Mouse (Mus musculus) hindbrain, embryonic 12.5 days (tissue): ENCODE measurements around the gene Atg4a. TPM values are rescaled to one million over a fixed set of nuclear protein-coding genes. Genes with fewer than 3 reads are reported as not detected.

Experiments
- ATAC-seq: fragments of 200-750 bp; cut with Nextera tagmentation; 2 replicates; pipeline ENCODE4 v1.8.0; 2017; ENCODE audit warnings: moderate TSS enrichment; ENCODE audit not compliant: low FRiP score
- H3K27ac ChIP-seq: fragments of 300-500 bp; sonication (generic); 2 replicates; pipeline ENCODE4 v1.5.1; 2016; ENCODE audit warnings: mild to moderate bottlenecking
- H3K27me3 ChIP-seq: fragments of 300-500 bp; sonication (generic); 2 replicates; pipeline ENCODE4 v1.6.1; 2016; ENCODE audit warnings: mild to moderate bottlenecking
- H3K36me3 ChIP-seq: fragments of 300-500 bp; sonication (generic); 2 replicates; pipeline ENCODE4 v1.6.1; 2016; ENCODE audit warnings: mild to moderate bottlenecking
- H3K4me1 ChIP-seq: fragments of 300-500 bp; sonication (generic); 2 replicates; pipeline ENCODE4 v1.6.1; 2016
- H3K4me2 ChIP-seq: fragments of 300-500 bp; sonication (generic); replicated peaks from 2 replicates; pipeline ENCODE4 v1.6.1; 2016; ENCODE audit warnings: mild to moderate bottlenecking
- H3K4me3 ChIP-seq: fragments of 300-500 bp; sonication (generic); 2 replicates; pipeline ENCODE4 v1.5.1; 2016; ENCODE audit warnings: mild to moderate bottlenecking
- H3K9ac ChIP-seq: fragments of 300-500 bp; sonication (generic); 2 replicates; pipeline ENCODE4 v1.6.1; 2016; ENCODE audit warnings: mild to moderate bottlenecking, moderate library complexity
- H3K9me3 ChIP-seq: fragments of 300-500 bp; sonication (generic); replicated peaks from 2 replicates; pipeline ENCODE4 v1.6.1; 2016; ENCODE audit warnings: mild to moderate bottlenecking
- whole genome bisulfite sequencing: fragments of 180-500 bp; shearing (Covaris S2); methylation state at CpG from one replicate; pipeline ENCODE4 v1.1.7; 2016; 5-methylcytosine and 5-hydroxymethylcytosine counted together
- polyA plus RNA-seq: library from polyadenylated mRNA; unstranded; fragments of >200 nt; fragmentation: Nextera tagmentation; extraction: Ambion mirVana; gene quantifications from 2 replicates; pipeline ENCODE4 v1.2.1, GENCODE M21; 2016

Gene Atg4a
- polyA plus RNA-seq, 1 experiment from 2014 or later: 12.7 TPM

GRCm38 (mm10) chrX:141175353-141175752 is 218.6 kb downstream of the Atg4a start:
- Histone ChIP-seq H3K9me3 (no peaks in the 10 kb centered on the region), H3K4me1 (no peaks in the 10 kb centered on the region), H3K9ac (no peak overlapping the region), H3K4me2 (no peak overlapping the region), H3K27ac (no peak overlapping the region), H3K4me3 (no peak overlapping the region), H3K36me3 (no peaks in the 10 kb centered on the region), H3K27me3 (peaks cover 26% of the 10 kb centered on the region)
- no peak for ATAC-seq
- WGBS: 42% methylated on average over 7 of the region's 7 CpGs

GRCm38 (mm10) chrX:141195036-141195435 is 238.3 kb downstream of the Atg4a start:
- no peak overlapping the region for H3K9ac ChIP-seq
- H3K27ac ChIP-seq: no peak overlapping the region
- ATAC-seq: no peak
- H3K4me1 ChIP-seq: no peaks in the 10 kb centered on the region
- H3K4me3 ChIP-seq: no peak overlapping the region
- no peak overlapping the region for H3K4me2 ChIP-seq
- no peaks in the 10 kb centered on the region for H3K36me3 ChIP-seq
- peaks cover 51% of the 10 kb centered on the region for H3K27me3 ChIP-seq
- H3K9me3 ChIP-seq: no peaks in the 10 kb centered on the region

GRCm38 (mm10) chrX:141198993-141199392 is 242.3 kb downstream of the Atg4a start:
- H3K4me1 ChIP-seq: no peaks in the 10 kb centered on the region
- H3K4me3 ChIP-seq: no peak overlapping the region
- H3K36me3 ChIP-seq: no peaks in the 10 kb centered on the region
- H3K27ac ChIP-seq: no peak overlapping the region
- WGBS: 78% methylated on average over 3 of the region's 3 CpGs
- H3K4me2 ChIP-seq: no peak overlapping the region
- ATAC-seq: no peak
- no peaks in the 10 kb centered on the region for H3K9me3 ChIP-seq
- H3K9ac ChIP-seq: no peak overlapping the region
- peaks cover 36% of the 10 kb centered on the region for H3K27me3 ChIP-seq

GRCm38 (mm10) chrX:141212802-141213201 is 256.1 kb downstream of the Atg4a start:
- Histone ChIP-seq H3K27me3 (peaks cover 36% of the 10 kb centered on the region), H3K4me3 (no peak overlapping the region), H3K4me2 (no peak overlapping the region), H3K9ac (no peak overlapping the region), H3K4me1 (no peaks in the 10 kb centered on the region), H3K36me3 (no peaks in the 10 kb centered on the region), H3K27ac (no peak overlapping the region), H3K9me3 (no peaks in the 10 kb centered on the region)
- ATAC-seq: 0 out of 2 replicates have a peak, but pooled peaks have one; percentile 58
- 47% methylated on average over 5 of the region's 5 CpGs for WGBS

Other genes starting within 250 kb of the Atg4a start
- not detected in 2 replicates for gene Tex13b, start 143.5 kb upstream of the Atg4a start, polyA plus RNA-seq
- gene Vsig1, start 49.3 kb upstream of the Atg4a start, polyA plus RNA-seq: not detected in 2 replicates
- 41.4 and 41.5 TPM in 2 replicates for gene Psmd10, start 179 bp upstream of the Atg4a start, polyA plus RNA-seq